Comparison of ENCODE assay signal across 29 mouse cellular contexts in the genomic region with DNA sequence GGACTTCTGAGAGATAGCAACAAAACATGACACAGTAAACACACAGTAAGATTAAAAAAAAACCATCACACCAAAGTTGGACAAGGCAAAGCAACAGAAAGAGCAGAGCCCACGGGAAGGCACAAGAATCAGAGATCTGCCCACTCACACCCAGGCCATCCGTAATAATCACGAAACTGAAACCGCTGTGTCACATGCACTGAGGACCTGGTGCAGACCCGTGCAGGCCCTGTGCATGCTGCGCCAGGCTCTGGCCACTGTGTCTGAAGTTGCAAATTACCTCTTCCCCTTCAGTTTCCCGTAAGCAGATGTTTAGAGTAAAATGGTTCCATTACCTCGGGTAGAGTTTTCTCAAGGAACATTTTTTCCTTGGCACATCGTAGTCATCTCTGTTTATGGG.
DNase-seq lines count a peak whose midpoint lies in the region; ATAC-seq and TF ChIP-seq lines count a peak whose summit lies in the region.
"Had no signal": no experiment of that assay in that cellular context is flagged by ENCODE, and none has a peak within 500 bp of the region (broad histone marks: within the 10 kb centered on the region; RNA-seq: fewer than 3 reads in every experiment).

No protein-coding gene starts in this region.

- no peaks in the 10 kb centered on the region for H3K27me3 ChIP-seq in liver, embryonic 13.5 days
- H3K27me3 ChIP-seq in liver, postnatal 0 days (ENCODE audit: insufficient read depth, low read length): no peaks in the 10 kb centered on the region
- no peaks in the 10 kb centered on the region for H3K27me3 ChIP-seq in CH12.LX (replicated peaks)
- no peaks in the 10 kb centered on the region for H3K27me3 ChIP-seq in midbrain, embryonic 16.5 days (ENCODE audit: control insufficient read depth, insufficient read depth, low read depth, low read length)
- H3K27me3 ChIP-seq: embryonic facial prominence, embryonic 13.5 days; heart, embryonic 12.5 days; heart, embryonic 15.5 days; hindbrain, embryonic 13.5 days; intestine, embryonic 15.5 days had no signal

- no peak overlapping the region for H3K9ac ChIP-seq in liver, embryonic 13.5 days
- H3K9ac ChIP-seq in liver, postnatal 0 days (replicated peaks): no peak overlapping the region
- peak overlapping the region; percentile 84 for H3K9ac ChIP-seq in CH12.LX (ENCODE audit: insufficient read depth, low read depth)
- no peak overlapping the region for H3K9ac ChIP-seq in midbrain, embryonic 16.5 days (ENCODE audit: low read depth, low read length)
- H3K9ac ChIP-seq: embryonic facial prominence, embryonic 13.5 days; forebrain, postnatal 0 days; heart, embryonic 12.5 days; heart, embryonic 15.5 days; hindbrain, embryonic 13.5 days; intestine, embryonic 15.5 days had no signal

- H3K4me2 ChIP-seq in liver, embryonic 13.5 days: peak overlapping the region; percentile 19; the same call in 1 of the 2 replicates
- no peak overlapping the region for H3K4me2 ChIP-seq in liver, postnatal 0 days (ENCODE audit: low read depth, low read length)
- peak overlapping the region; percentile 90 for H3K4me2 ChIP-seq in CH12.LX (ENCODE audit: insufficient read depth, low read depth, poor library complexity, severe bottlenecking)
- H3K4me2 ChIP-seq in midbrain, embryonic 16.5 days (ENCODE audit: low read length): no peak overlapping the region
- H3K4me2 ChIP-seq: embryonic facial prominence, embryonic 13.5 days; heart, embryonic 12.5 days; heart, embryonic 15.5 days; hindbrain, embryonic 13.5 days; intestine, embryonic 15.5 days had no signal

- peak; percentile 49 for TF ChIP-seq POLR2A in CH12.LX (IDR thresholded peaks at IDR 0.05; ENCODE audit: low read depth, low read length)
- no peak for TF ChIP-seq POLR2A in brain, embryonic 14.5 days (IDR thresholded peaks at IDR 0.05; ENCODE audit: borderline replicate concordance, extremely low read depth, insufficient read depth, insufficient read length, poor library complexity, severe bottlenecking)

- H3K4me1 ChIP-seq in liver, embryonic 13.5 days (replicated peaks): peaks cover 22% of the 10 kb centered on the region
- no peaks in the 10 kb centered on the region for H3K4me1 ChIP-seq in liver, postnatal 0 days (ENCODE audit: insufficient read depth)
- H3K4me1 ChIP-seq in CH12.LX (ENCODE audit: control insufficient read depth in 1 of 2, insufficient read depth in 2 of 2): peaks cover 5 to 15% of the 10 kb centered on the region in 2 experiments
- H3K4me1 ChIP-seq in midbrain, embryonic 16.5 days (ENCODE audit: control insufficient read depth, insufficient read depth, low read length): peaks cover 6% of the 10 kb centered on the region
- H3K4me1 ChIP-seq: embryonic facial prominence, embryonic 10.5 days; heart, embryonic 12.5 days; hindbrain, embryonic 10.5 days; intestine, embryonic 15.5 days had no signal

- in situ Hi-C loops in CH12.LX (cut with MboI; ENCODE audit: low pct_ligation_motif_present, low pct_unique_long_range_greater_than_20kb, low sequenced_read_pairs): no loop called here

- DNase-seq in heart, adult 11 months: peak; percentile 86
- no peak for DNase-seq in heart, adult 8-10 months (ENCODE audit: low spot score)
- no peak for DNase-seq in liver, embryonic 13.5 days
- DNase-seq in liver, postnatal 0 days: no peak
- peak; percentile 68 for DNase-seq in CH12.LX (ENCODE audit: extremely low read depth)
- DNase-seq in brain, embryonic 14.5 days (ENCODE audit: low read depth): peak; percentile 23
- no peak for DNase-seq in spleen, postnatal 36 days (ENCODE audit: low spot score in 2 of 2)
- DNase-seq: adrenal gland, adult 2 months; adrenal gland, postnatal 14 days; cerebellum, adult 11-12 months; cerebellum, adult 8-10 months; cerebellum, postnatal 10 days; cerebellum, postnatal 36 days; embryo, embryonic 11 days; forebrain, postnatal 0 days; gastrocnemius, adult 2 months; gastrocnemius, postnatal 36 days; heart, postnatal 10 days; heart, postnatal 36 days had no signal

- peaks cover 24% of the 10 kb centered on the region for H3K36me3 ChIP-seq in liver, embryonic 13.5 days
- peaks cover 13% of the 10 kb centered on the region for H3K36me3 ChIP-seq in liver, postnatal 0 days (replicated peaks; ENCODE audit: insufficient read depth, low read length)
- H3K36me3 ChIP-seq in CH12.LX (replicated peaks in 1 of 2; ENCODE audit: control insufficient read depth in 1 of 2, insufficient read depth in 1 of 2, low read length in 1 of 2): peaks cover 16 to 69% of the 10 kb centered on the region in 2 experiments
- H3K36me3 ChIP-seq in midbrain, embryonic 16.5 days (ENCODE audit: control insufficient read depth, insufficient read depth, low read length): peaks cover 38% of the 10 kb centered on the region
- H3K36me3 ChIP-seq: G1E had no signal

- H3K79me2 ChIP-seq in CH12.LX (replicated peaks; ENCODE audit: control insufficient read depth, extremely low read depth, insufficient read depth, poor library complexity, severe bottlenecking): no peaks in the 10 kb centered on the region

- ATAC-seq in liver, embryonic 13.5 days (ENCODE audit: low read depth): no peak
- no peak for ATAC-seq in liver, postnatal 0 days
- no peak for ATAC-seq in midbrain, embryonic 16.5 days
- ATAC-seq: forebrain, postnatal 0 days; hindbrain, embryonic 16.5 days; intestine, embryonic 15.5 days had no signal

- TF ChIP-seq RAD21 in CH12.LX (IDR thresholded peaks at IDR 0.05; ENCODE audit: low read depth, low read length): no peak

- no peak overlapping the region for H3K4me3 ChIP-seq in liver, embryonic 13.5 days (replicated peaks)
- H3K4me3 ChIP-seq in liver, postnatal 0 days (ENCODE audit: low read depth, low read length): no peak overlapping the region
- H3K4me3 ChIP-seq in CH12.LX (replicated peaks in 1 of 3; ENCODE audit: low read depth in 2 of 3, low read length in 2 of 3, poor library complexity in 1 of 3): peak overlapping the region; percentile 25 to 32 (median 29)
- H3K4me3 ChIP-seq in midbrain, embryonic 16.5 days (ENCODE audit: low read depth, low read length): no peak overlapping the region
- H3K4me3 ChIP-seq: embryonic facial prominence, embryonic 10.5 days; embryonic facial prominence, embryonic 13.5 days; gastrocnemius, adult 2 months; heart, embryonic 12.5 days; heart, embryonic 15.5 days; hindbrain, embryonic 10.5 days; hindbrain, embryonic 13.5 days; intestine, embryonic 15.5 days had no signal

- H3K27ac ChIP-seq in liver, embryonic 13.5 days: no peak overlapping the region
- no peak overlapping the region for H3K27ac ChIP-seq in liver, postnatal 0 days (ENCODE audit: low read depth)
- no peak overlapping the region; the same call in 1 of the 2 replicates for H3K27ac ChIP-seq in CH12.LX (ENCODE audit: insufficient read depth, low read depth)
- H3K27ac ChIP-seq in midbrain, embryonic 16.5 days (ENCODE audit: low read length): no peak overlapping the region
- H3K27ac ChIP-seq: embryonic facial prominence, embryonic 10.5 days; embryonic facial prominence, embryonic 13.5 days; gastrocnemius, adult 2 months; heart, embryonic 15.5 days; hindbrain, embryonic 10.5 days; hindbrain, embryonic 13.5 days; intestine, embryonic 15.5 days had no signal

- no peaks in the 10 kb centered on the region for H3K9me3 ChIP-seq in liver, embryonic 13.5 days (replicated peaks)
- no peaks in the 10 kb centered on the region for H3K9me3 ChIP-seq in liver, postnatal 0 days (ENCODE audit: low read length)
- no peaks in the 10 kb centered on the region for H3K9me3 ChIP-seq in CH12.LX (replicated peaks; ENCODE audit: low read length)
- H3K9me3 ChIP-seq in midbrain, embryonic 16.5 days (replicated peaks; ENCODE audit: control insufficient read depth, low read length, poor library complexity, severe bottlenecking): no peaks in the 10 kb centered on the region
- H3K9me3 ChIP-seq: embryonic facial prominence, embryonic 10.5 days; embryonic facial prominence, embryonic 13.5 days; G1E; heart, embryonic 12.5 days; heart, embryonic 15.5 days; hindbrain, embryonic 10.5 days; hindbrain, embryonic 13.5 days; intestine, embryonic 15.5 days had no signal

- no peak for TF ChIP-seq CTCF in liver, postnatal 0 days (IDR thresholded peaks at IDR 0.05; ENCODE audit: low read depth)
- no peak for TF ChIP-seq CTCF in CH12.LX (conservative IDR thresholded peaks at IDR 0.05 in 1 of 2, IDR thresholded peaks at IDR 0.05 in 1 of 2; ENCODE audit: low read depth in 2 of 2, low read length in 2 of 2)
- no peak for TF ChIP-seq CTCF in brain, embryonic 14.5 days (IDR thresholded peaks at IDR 0.05; ENCODE audit: borderline replicate concordance, extremely low read depth, insufficient read depth, insufficient read length)

- 79% methylated on average over 9 of the region's 9 CpGs for WGBS in liver, embryonic 13.5 days (ENCODE audit: insufficient replicate concordance)
- WGBS in liver, postnatal 0 days (ENCODE audit: insufficient replicate concordance): 84% methylated on average over 9 of the region's 9 CpGs
- 90% methylated on average over 9 of the region's 9 CpGs for WGBS in midbrain, embryonic 16.5 days

- TF ChIP-seq EP300 in liver, postnatal 0 days (IDR thresholded peaks at IDR 0.05; ENCODE audit: low read depth): no peak
- peak; percentile 66 for TF ChIP-seq EP300 in CH12.LX (IDR thresholded peaks at IDR 0.05; ENCODE audit: low read length)

- dilution Hi-C loops in CH12.LX (cut with MboI; ENCODE audit: extremely low pct_ligation_motif_present, extremely low pct_unique_long_range_greater_than_20kb, low sequenced_read_pairs): no loop called here

TF ChIP-seq in CH12.LX, 34 proteins besides CTCF, POLR2A, EP300 and RAD21 (continues in another document):
- TF ChIP-seq CHD1 (IDR thresholded peaks at IDR 0.05; ENCODE audit: low read depth, low read length) (no peak), SMC3 (IDR thresholded peaks at IDR 0.05; ENCODE audit: low read depth, low read length) (no peak), E2F4 (IDR thresholded peaks at IDR 0.05; ENCODE audit: insufficient replicate concordance, low read depth, low read length) (no peak), TBP (conservative IDR thresholded peaks at IDR 0.05; ENCODE audit: low read depth, low read length) (0 out of 2 replicates have a peak, but pooled peaks have one; percentile 13), PAX5 (IDR thresholded peaks at IDR 0.05; ENCODE audit: low read length) (no peak), MAZ (IDR thresholded peaks at IDR 0.05; ENCODE audit: low read depth, low read length) (no peak), USF1 (IDR thresholded peaks at IDR 0.05; ENCODE audit: low read depth, low read length) (peak; percentile 39), ZC3H11A (IDR thresholded peaks at IDR 0.05; ENCODE audit: low read depth, low read length) (no peak), GABPA (IDR thresholded peaks at IDR 0.05; ENCODE audit: insufficient replicate concordance, low read depth, low read length) (no peak), KAT2A (IDR thresholded peaks at IDR 0.05; ENCODE audit: insufficient replicate concordance, low read length) (no peak), NELFE (IDR thresholded peaks at IDR 0.05; ENCODE audit: low read depth, low read length) (no peak), MYC (IDR thresholded peaks at IDR 0.05; ENCODE audit: low read depth, low read length) (0 out of 2 replicates have a peak, but pooled peaks have one; percentile 45), ELF1 (IDR thresholded peaks at IDR 0.05; ENCODE audit: low read depth, low read length) (0 out of 2 replicates have a peak, but pooled peaks have one; percentile 21), JUN (IDR thresholded peaks at IDR 0.05; ENCODE audit: insufficient read depth, low read depth, low read length) (no peak)

Comparison
In these comparisons a context has a peak if more than half of its experiments do, and no peak if none do; other contexts are left out.
1. DNase-seq: peak in heart, adult 11 months (single experiment), CH12.LX (single experiment) and brain, embryonic 14.5 days (single experiment); none in heart, adult 8-10 months (single experiment), liver, embryonic 13.5 days (single experiment), liver, postnatal 0 days (single experiment) and spleen, postnatal 36 days (0 of 2).
2. H3K4me2 ChIP-seq: peak in liver, embryonic 13.5 days (single experiment) and CH12.LX (single experiment); none in liver, postnatal 0 days (single experiment) and midbrain, embryonic 16.5 days (single experiment).
3. H3K4me3 ChIP-seq: peak in CH12.LX (3 of 3); none in liver, embryonic 13.5 days (single experiment), liver, postnatal 0 days (single experiment) and midbrain, embryonic 16.5 days (single experiment).